Mouse (Mus musculus) liver, embryonic 14.5 days (tissue): Measurements from ENCODE around the gene Apoc1. TPM values are rescaled to one million over a fixed set of nuclear protein-coding genes. Genes with fewer than 3 reads are reported as not detected.
A peak's percentile ranks its signal among the peaks of the same experiment; 100 is the strongest.

Experiments used
- ATAC-seq: fragments of 200-750 bp; cut with Nextera tagmentation; 2 replicates; pipeline ENCODE4 v1.8.0; 2017; ENCODE audit warnings: moderate number of reproducible peaks, mild to moderate bottlenecking, moderate library complexity; ENCODE audit not compliant: insufficient read depth
- DNase-seq, 3 experiments: peaks; one replicate each; pipeline ENCODE4 v3.0.0-alpha.2; 2012 to 2013; ENCODE audit warnings: low read depth in 3 of 3, low spot score in 3 of 3
- H3K27ac ChIP-seq: fragments of 300-500 bp; sonication (generic); 2 replicates; pipeline ENCODE4 v1.5.1; 2014; ENCODE audit warnings: moderate library complexity, mild to moderate bottlenecking, control low read depth, inconsistent platforms
- H3K27me3 ChIP-seq: fragments of 300-500 bp; sonication (generic); 2 replicates; pipeline ENCODE4 v1.6.1; 2014; ENCODE audit warnings: mild to moderate bottlenecking, low read length, moderate library complexity; ENCODE audit not compliant: control insufficient read depth, insufficient read depth
- H3K36me3 ChIP-seq: fragments of 300-500 bp; sonication (generic); replicated peaks from 2 replicates; pipeline ENCODE4 v1.6.1; 2014; ENCODE audit warnings: low read depth; ENCODE audit not compliant: control insufficient read depth, insufficient read depth
- H3K4me1 ChIP-seq, 2 experiments: fragments of 200-500 bp in 1 of 2; fragments of 300-500 bp in 1 of 2; sonication (generic) in 1 of 2; replicated peaks; 2 replicates each; pipeline ENCODE4 v1.6.1; 2012 to 2014; ENCODE audit warnings: antibody characterized with exemption in 1 of 2, inconsistent platforms in 1 of 2, low read length in 1 of 2; ENCODE audit not compliant: control insufficient read depth in 2 of 2, insufficient read depth in 2 of 2
- H3K4me2 ChIP-seq: fragments of 300-500 bp; sonication (generic); 2 replicates; pipeline ENCODE4 v1.6.1; 2014; ENCODE audit warnings: low read depth, mild to moderate bottlenecking, control low read depth, moderate library complexity
- H3K4me3 ChIP-seq, 2 experiments: fragments of 200-500 bp in 1 of 2; fragments of 300-500 bp in 1 of 2; sonication (generic) in 1 of 2; 2 replicates each; pipeline ENCODE4 v1.5.1; 2012 to 2014; ENCODE audit warnings: low read depth in 2 of 2, low read length in 2 of 2, mild to moderate bottlenecking in 2 of 2, control low read depth in 1 of 2, inconsistent platforms in 1 of 2, moderate library complexity in 1 of 2; ENCODE audit not compliant: insufficient read depth in 1 of 2
- H3K9ac ChIP-seq: fragments of 300-500 bp; sonication (generic); replicated peaks from 2 replicates; pipeline ENCODE4 v1.6.1; 2014; ENCODE audit warnings: mild to moderate bottlenecking, control low read depth, moderate library complexity
- H3K9me3 ChIP-seq: fragments of 300-500 bp; sonication (generic); 2 replicates; pipeline ENCODE4 v1.6.1; 2016; ENCODE audit warnings: low read length, mixed read lengths; ENCODE audit not compliant: control insufficient read depth
- CTCF ChIP-seq: IDR thresholded peaks from 2 replicates; pipeline ENCODE4 v1.5.1; 2016; ENCODE audit warnings: antibody characterized with exemption, low read depth, control low read depth
- EP300 ChIP-seq: IDR thresholded peaks from 2 replicates; pipeline ENCODE4 v1.6.1; 2016; ENCODE audit warnings: antibody characterized with exemption, low read depth
- WGBS: fragments of 180-500 bp; shearing (Covaris S2); extraction: QIAGEN DNeasy Blood & Tissue Kit; methylation state at CpG from one replicate; pipeline ENCODE4 v1.1.7; 2014; ENCODE audit not compliant: insufficient replicate concordance; 5-methylcytosine and 5-hydroxymethylcytosine counted together
- polyA plus RNA-seq, 2 experiments: library from polyadenylated mRNA; depleted of rRNA in 1 of 2; stranded (reverse) in 1 of 2; unstranded in 1 of 2; fragments of >200 nt; fragmentation: Nextera tagmentation in 1 of 2; extraction: Ambion mirVana in 1 of 2; gene quantifications; 2 replicates each; pipeline versions ENCODE4 v1.2.1 to v1.2.3; 2012 to 2014

Apoc1 gene
- polyA plus RNA-seq, 2 experiments = 204 to 390 TPM

GRCm38 (mm10) chr7:19651063-19651786 is 41.2 kb downstream of the Apoc1 start:
- 46% methylated on average over 6 of the region's 6 CpGs for WGBS
- TF ChIP-seq CTCF = no peak
- TF ChIP-seq EP300 = no peak
- peaks cover 32% of the 10 kb centered on the region for H3K36me3 ChIP-seq
- H3K4me2 ChIP-seq = peak overlapping the region; percentile 18
- H3K27me3 ChIP-seq = no peaks in the 10 kb centered on the region
- ATAC-seq = peak; percentile 55; the same call in 1 of the 2 replicates
- peaks cover 10% of the 10 kb centered on the region in 2 experiments for H3K4me1 ChIP-seq
- no peak overlapping the region; the same call in 1 of the 2 replicates for H3K9ac ChIP-seq
- H3K27ac ChIP-seq = 0 out of 2 replicates have a peak overlapping the region, but pooled peaks have one; percentile 12
- DNase-seq = no peak
- H3K4me3 ChIP-seq = no peak overlapping the region
- H3K9me3 ChIP-seq = no peaks in the 10 kb centered on the region

GRCm38 (mm10) chr7:19641223-19641622 is 51.2 kb downstream of the Apoc1 start:
- DNase-seq (no peak), ATAC-seq (no peak)
- TF ChIP-seq EP300 (no peak), CTCF (no peak)
- WGBS = 88% methylated on average over 4 of the region's 4 CpGs
- H3K27me3 ChIP-seq = no peaks in the 10 kb centered on the region
- H3K27ac ChIP-seq = no peak overlapping the region
- no peak overlapping the region for H3K4me3 ChIP-seq
- H3K9ac ChIP-seq = no peak overlapping the region
- no peak overlapping the region for H3K4me2 ChIP-seq
- no peaks in the 10 kb centered on the region for H3K4me1 ChIP-seq
- no peaks in the 10 kb centered on the region for H3K9me3 ChIP-seq
- H3K36me3 ChIP-seq = peaks cover 75% of the 10 kb centered on the region

Other genes starting within 250 kb of the Apoc1 start
- 2.4 and 2.5 TPM in 2 replicates for gene Mark4, start 233.8 kb downstream of the Apoc1 start, polyA plus RNA-seq (2012; rRNA removed)
- 0.80 and 2.5 TPM in 2 replicates for gene Mark4, start 233.8 kb downstream of the Apoc1 start, polyA plus RNA-seq (2014; fragmentation: Nextera tagmentation; extraction: Ambion mirVana)
- gene Exoc3l2, start 229.3 kb downstream of the Apoc1 start, polyA plus RNA-seq (2012; rRNA removed) = 1.7 and 1.9 TPM in 2 replicates
- 0.48 and 0.78 TPM in 2 replicates for gene Exoc3l2, start 229.3 kb downstream of the Apoc1 start, polyA plus RNA-seq (2014; fragmentation: Nextera tagmentation; extraction: Ambion mirVana)
- 2.0 and 2.7 TPM in 2 replicates for gene Bloc1s3, start 184.3 kb downstream of the Apoc1 start, polyA plus RNA-seq (2012; rRNA removed)
- gene Bloc1s3, start 184.3 kb downstream of the Apoc1 start, polyA plus RNA-seq (2014; fragmentation: Nextera tagmentation; extraction: Ambion mirVana) = 0.39 and 0.56 TPM in 2 replicates
- gene Trappc6a, start 184.3 kb downstream of the Apoc1 start, polyA plus RNA-seq (2012; rRNA removed) = 24.1 and 28.1 TPM in 2 replicates
- gene Trappc6a, start 184.3 kb downstream of the Apoc1 start, polyA plus RNA-seq (2014; fragmentation: Nextera tagmentation; extraction: Ambion mirVana) = 40.0 and 40.2 TPM in 2 replicates
- 0.01 and 0.04 TPM in 2 replicates for gene Nkpd1, start 174.8 kb downstream of the Apoc1 start, polyA plus RNA-seq (2012; rRNA removed)
- gene Nkpd1, start 174.8 kb downstream of the Apoc1 start, polyA plus RNA-seq (2014; fragmentation: Nextera tagmentation; extraction: Ambion mirVana) = not detected in 2 replicates
- gene Ppp1r37, start 129.6 kb downstream of the Apoc1 start, polyA plus RNA-seq (2012; rRNA removed) = 21.8 and 27.0 TPM in 2 replicates
- gene Ppp1r37, start 129.6 kb downstream of the Apoc1 start, polyA plus RNA-seq (2014; fragmentation: Nextera tagmentation; extraction: Ambion mirVana) = 1.5 and 2.0 TPM in 2 replicates
- 0.66 and 0.96 TPM in 2 replicates for gene Zfp296, start 115.4 kb downstream of the Apoc1 start, polyA plus RNA-seq (2012; rRNA removed)
- gene Zfp296, start 115.4 kb downstream of the Apoc1 start, polyA plus RNA-seq (2014; fragmentation: Nextera tagmentation; extraction: Ambion mirVana) = 0.38 and 0.41 TPM in 2 replicates
- gene Gemin7, start 115.1 kb downstream of the Apoc1 start, polyA plus RNA-seq (2012; rRNA removed) = 34.8 and 39.6 TPM in 2 replicates
- gene Gemin7, start 115.1 kb downstream of the Apoc1 start, polyA plus RNA-seq (2014; fragmentation: Nextera tagmentation; extraction: Ambion mirVana) = 83.1 and 91.6 TPM in 2 replicates
- gene Clasrp, start 88.2 kb downstream of the Apoc1 start, polyA plus RNA-seq (2012; rRNA removed) = 21.3 and 23.3 TPM in 2 replicates
- gene Clasrp, start 88.2 kb downstream of the Apoc1 start, polyA plus RNA-seq (2014; fragmentation: Nextera tagmentation; extraction: Ambion mirVana) = 7.5 and 8.6 TPM in 2 replicates
- 1.0 and 1.1 TPM in 2 replicates for gene Relb, start 63.2 kb downstream of the Apoc1 start, polyA plus RNA-seq (2012; rRNA removed)
- 0.89 and 1.2 TPM in 2 replicates for gene Relb, start 63.2 kb downstream of the Apoc1 start, polyA plus RNA-seq (2014; fragmentation: Nextera tagmentation; extraction: Ambion mirVana)
- 20.6 and 20.9 TPM in 2 replicates for gene Clptm1, start 27.6 kb downstream of the Apoc1 start, polyA plus RNA-seq (2012; rRNA removed)
- gene Clptm1, start 27.6 kb downstream of the Apoc1 start, polyA plus RNA-seq (2014; fragmentation: Nextera tagmentation; extraction: Ambion mirVana) = 44.4 and 50.4 TPM in 2 replicates
- gene Apoc2, start 14.7 kb downstream of the Apoc1 start, polyA plus RNA-seq (2012; rRNA removed) = 494 and 507 TPM in 2 replicates
- gene Apoc2, start 14.7 kb downstream of the Apoc1 start, polyA plus RNA-seq (2014; fragmentation: Nextera tagmentation; extraction: Ambion mirVana) = 990 and 1,023 TPM in 2 replicates
- 3.3 and 5.1 TPM in 2 replicates for gene Gm44805, start 11.2 kb downstream of the Apoc1 start, polyA plus RNA-seq (2012; rRNA removed)
- gene Gm44805, start 11.2 kb downstream of the Apoc1 start, polyA plus RNA-seq (2014; fragmentation: Nextera tagmentation; extraction: Ambion mirVana) = 29.0 and 48.5 TPM in 2 replicates
- 90.9 and 154 TPM in 2 replicates for gene Apoc4, start 11.2 kb downstream of the Apoc1 start, polyA plus RNA-seq (2012; rRNA removed)
- 181 and 200 TPM in 2 replicates for gene Apoc4, start 11.2 kb downstream of the Apoc1 start, polyA plus RNA-seq (2014; fragmentation: Nextera tagmentation; extraction: Ambion mirVana)
- gene Apoe, start 6.5 kb upstream of the Apoc1 start, polyA plus RNA-seq (2012; rRNA removed) = 1,802 and 2,400 TPM in 2 replicates
- gene Apoe, start 6.5 kb upstream of the Apoc1 start, polyA plus RNA-seq (2014; fragmentation: Nextera tagmentation; extraction: Ambion mirVana) = 1,630 and 1,854 TPM in 2 replicates
- 53.7 and 57.3 TPM in 2 replicates for gene Tomm40, start 22.8 kb upstream of the Apoc1 start, polyA plus RNA-seq (2012; rRNA removed)
- 58.2 and 75.8 TPM in 2 replicates for gene Tomm40, start 22.8 kb upstream of the Apoc1 start, polyA plus RNA-seq (2014; fragmentation: Nextera tagmentation; extraction: Ambion mirVana)
- gene Nectin2, start 57.8 kb upstream of the Apoc1 start, polyA plus RNA-seq (2012; rRNA removed) = 7.8 and 8.9 TPM in 2 replicates
- 10.2 and 10.3 TPM in 2 replicates for gene Nectin2, start 57.8 kb upstream of the Apoc1 start, polyA plus RNA-seq (2014; fragmentation: Nextera tagmentation; extraction: Ambion mirVana)
- gene Bcam, start 78.4 kb upstream of the Apoc1 start, polyA plus RNA-seq (2012; rRNA removed) = 6.3 and 7.6 TPM in 2 replicates
- gene Bcam, start 78.4 kb upstream of the Apoc1 start, polyA plus RNA-seq (2014; fragmentation: Nextera tagmentation; extraction: Ambion mirVana) = 4.9 and 6.6 TPM in 2 replicates
- gene Cblc, start 104.1 kb upstream of the Apoc1 start, polyA plus RNA-seq (2012; rRNA removed) = 0.95 and 1.2 TPM in 2 replicates
- gene Cblc, start 104.1 kb upstream of the Apoc1 start, polyA plus RNA-seq (2014; fragmentation: Nextera tagmentation; extraction: Ambion mirVana) = 1.1 and 1.3 TPM in 2 replicates
- 2.7 and 3.1 TPM in 2 replicates for gene Bcl3, start 130.1 kb upstream of the Apoc1 start, polyA plus RNA-seq (2012; rRNA removed)
- gene Bcl3, start 130.1 kb upstream of the Apoc1 start, polyA plus RNA-seq (2014; fragmentation: Nextera tagmentation; extraction: Ambion mirVana) = 3.5 and 3.8 TPM in 2 replicates
- not detected in 2 replicates for gene Gm19345, start 159.3 kb upstream of the Apoc1 start, polyA plus RNA-seq (2012; rRNA removed)
- gene Gm19345, start 159.3 kb upstream of the Apoc1 start, polyA plus RNA-seq (2014; fragmentation: Nextera tagmentation; extraction: Ambion mirVana) = not detected in 2 replicates
- gene Ceacam16, start 168.6 kb upstream of the Apoc1 start, polyA plus RNA-seq (2012; rRNA removed) = 0.04 TPM in 1 of 2 replicates, not detected in the other
- 0.08 TPM in 1 of 2 replicates, not detected in the other for gene Ceacam16, start 168.6 kb upstream of the Apoc1 start, polyA plus RNA-seq (2014; fragmentation: Nextera tagmentation; extraction: Ambion mirVana)
- gene Ceacam19, start 195.3 kb upstream of the Apoc1 start, polyA plus RNA-seq (2012; rRNA removed) = 0.01 TPM in 1 of 2 replicates, not detected in the other
- gene Ceacam19, start 195.3 kb upstream of the Apoc1 start, polyA plus RNA-seq (2014; fragmentation: Nextera tagmentation; extraction: Ambion mirVana) = not detected in 2 replicates
- 2.3 and 2.6 TPM in 2 replicates for gene Pvr, start 228.5 kb upstream of the Apoc1 start, polyA plus RNA-seq (2012; rRNA removed)
- gene Pvr, start 228.5 kb upstream of the Apoc1 start, polyA plus RNA-seq (2014; fragmentation: Nextera tagmentation; extraction: Ambion mirVana) = 0.95 and 1.8 TPM in 2 replicates